Mouse (Mus musculus) lung, embryonic 14.5 days (tissue): ENCODE measurements around the gene Ebna1bp2. TPM values are rescaled to one million over a fixed set of nuclear protein-coding genes. Genes with fewer than 3 reads are reported as not detected.

ENCODE experiments used
- ATAC-seq: fragments of 200-750 bp; cut with Nextera tagmentation; 2 replicates; pipeline ENCODE4 v1.8.0; 2017; ENCODE audit warnings: mild to moderate bottlenecking, moderate TSS enrichment, moderate library complexity; ENCODE audit not compliant: insufficient read depth
- DNase-seq: peaks from one replicate; pipeline ENCODE4 v3.0.0-alpha.2; 2015
- H3K27ac ChIP-seq: fragments of 300-500 bp; sonication (generic); 2 replicates; pipeline ENCODE4 v1.5.1; 2014; ENCODE audit warnings: low read depth, mild to moderate bottlenecking, moderate library complexity
- H3K27me3 ChIP-seq: fragments of 300-500 bp; sonication (generic); 2 replicates; pipeline ENCODE4 v1.6.1; 2014; ENCODE audit warnings: low read length, control low read depth; ENCODE audit not compliant: insufficient read depth
- H3K36me3 ChIP-seq: fragments of 300-500 bp; sonication (generic); 2 replicates; pipeline ENCODE4 v1.6.1; 2014; ENCODE audit warnings: control low read depth; ENCODE audit not compliant: insufficient read depth
- H3K4me1 ChIP-seq: fragments of 300-500 bp; sonication (generic); 2 replicates; pipeline ENCODE4 v1.6.1; 2014; ENCODE audit warnings: antibody characterized with exemption, control low read depth; ENCODE audit not compliant: insufficient read depth
- H3K4me2 ChIP-seq: fragments of 300-500 bp; sonication (generic); 2 replicates; pipeline ENCODE4 v1.6.1; 2014; ENCODE audit warnings: mild to moderate bottlenecking
- H3K4me3 ChIP-seq: fragments of 300-500 bp; sonication (generic); 2 replicates; pipeline ENCODE4 v1.5.1; 2014; ENCODE audit warnings: low read depth, low read length
- H3K9ac ChIP-seq: fragments of 300-500 bp; sonication (generic); 2 replicates; pipeline ENCODE4 v1.6.1; 2014
- H3K9me3 ChIP-seq: fragments of 300-500 bp; sonication (generic); 2 replicates; pipeline ENCODE4 v1.6.1; 2016; ENCODE audit warnings: low read depth, low read length, control low read depth
- CTCF ChIP-seq: IDR thresholded peaks from 2 replicates; pipeline ENCODE4 v1.5.1; 2016; ENCODE audit warnings: antibody characterized with exemption, low read depth
- WGBS: fragments of 180-500 bp; shearing (Covaris S2); extraction: QIAGEN DNeasy Blood & Tissue Kit; methylation state at CpG from one replicate; pipeline ENCODE4 v1.1.7; 2014; 5-methylcytosine and 5-hydroxymethylcytosine counted together
- polyA plus RNA-seq: library from polyadenylated mRNA; unstranded; fragments of >200 nt; fragmentation: Nextera tagmentation; extraction: Ambion mirVana; gene quantifications from 2 replicates; pipeline ENCODE4 v1.2.1, GENCODE M21; 2014

Ebna1bp2 gene
- polyA plus RNA-seq, 1 experiment from 2014 or later = 161 TPM

DNA sequence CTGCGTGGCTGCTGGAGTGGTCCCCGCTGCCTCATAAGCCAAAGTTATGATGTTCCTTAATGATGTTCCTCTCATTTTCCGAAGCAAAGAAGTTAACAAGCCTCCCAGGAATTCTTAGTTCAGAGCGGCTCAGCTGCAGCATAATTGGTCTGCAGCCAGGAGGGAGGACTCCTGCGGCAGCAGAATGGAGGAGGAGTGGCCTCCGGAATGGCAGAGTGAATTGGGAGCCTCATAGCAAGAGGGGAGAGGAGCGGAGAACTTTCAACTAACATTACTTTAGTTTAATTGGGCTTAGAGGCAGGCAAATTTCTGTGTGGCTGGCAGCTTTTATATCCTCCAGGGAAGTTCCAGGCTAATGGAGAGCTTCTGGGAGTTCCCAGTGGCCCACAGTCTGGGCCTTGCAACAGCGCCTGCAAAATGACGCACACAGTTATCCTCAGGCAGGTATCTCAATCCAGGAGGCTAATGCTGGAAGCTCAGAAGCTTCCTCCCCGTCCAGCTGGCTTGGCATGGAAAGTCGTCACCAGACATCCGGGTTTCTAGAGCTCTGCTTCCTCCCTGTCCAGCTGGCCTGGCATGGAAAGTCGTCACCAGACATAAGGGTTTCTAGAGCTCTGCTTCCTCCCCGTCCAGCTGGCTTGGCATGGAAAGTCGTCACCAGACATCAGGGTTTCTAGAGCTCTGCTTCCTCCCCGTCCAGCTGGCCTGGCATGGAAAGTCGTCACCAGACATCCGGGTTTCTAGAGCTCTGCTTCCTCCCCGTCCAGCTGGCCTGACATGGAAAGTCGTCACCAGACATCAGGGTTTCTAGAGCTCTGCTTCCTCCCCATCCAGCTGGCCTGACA is 22.0 kb downstream of the Ebna1bp2 start:
- no peak for TF ChIP-seq CTCF
- no peak overlapping the region for H3K4me3 ChIP-seq
- no peaks in the 10 kb centered on the region for H3K36me3 ChIP-seq
- ATAC-seq = no peak
- 37% methylated on average over 20 of the region's 20 CpGs for WGBS
- H3K27ac ChIP-seq = no peak overlapping the region
- DNase-seq = peak; percentile 68
- no peaks in the 10 kb centered on the region for H3K9me3 ChIP-seq
- no peak overlapping the region for H3K4me2 ChIP-seq
- H3K9ac ChIP-seq = no peak overlapping the region
- no peaks in the 10 kb centered on the region for H3K27me3 ChIP-seq
- H3K4me1 ChIP-seq = no peaks in the 10 kb centered on the region

DNA sequence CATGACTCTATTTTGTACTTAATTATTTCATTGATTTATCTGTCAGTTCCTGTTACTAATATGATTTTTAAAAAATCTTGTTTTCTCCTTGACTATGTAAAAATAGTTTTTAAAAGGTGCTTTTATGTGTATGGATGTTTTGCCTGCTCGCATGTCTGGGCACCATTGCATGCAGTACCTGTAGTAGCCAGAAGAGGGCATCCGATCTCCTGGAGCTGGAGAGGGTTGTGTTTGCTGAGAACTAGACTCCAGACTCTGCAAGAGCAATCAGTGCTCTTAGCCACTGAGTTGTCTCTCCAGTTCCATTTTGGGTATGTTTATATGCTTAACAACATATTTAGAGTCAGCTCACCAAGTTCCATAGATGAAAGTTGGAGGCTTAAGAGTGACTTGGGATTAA is 24.6 kb downstream of the Ebna1bp2 start:
- WGBS = 7% methylated on average over 2 of the region's 2 CpGs
- no peak for ATAC-seq
- Histone ChIP-seq H3K4me2 (no peak overlapping the region), H3K27me3 (no peaks in the 10 kb centered on the region), H3K4me1 (no peaks in the 10 kb centered on the region), H3K9ac (no peak overlapping the region), H3K4me3 (no peak overlapping the region), H3K27ac (no peak overlapping the region), H3K9me3 (no peaks in the 10 kb centered on the region), H3K36me3 (no peaks in the 10 kb centered on the region)
- peak; percentile 88 for TF ChIP-seq CTCF
- DNase-seq = peak; percentile 79

DNA sequence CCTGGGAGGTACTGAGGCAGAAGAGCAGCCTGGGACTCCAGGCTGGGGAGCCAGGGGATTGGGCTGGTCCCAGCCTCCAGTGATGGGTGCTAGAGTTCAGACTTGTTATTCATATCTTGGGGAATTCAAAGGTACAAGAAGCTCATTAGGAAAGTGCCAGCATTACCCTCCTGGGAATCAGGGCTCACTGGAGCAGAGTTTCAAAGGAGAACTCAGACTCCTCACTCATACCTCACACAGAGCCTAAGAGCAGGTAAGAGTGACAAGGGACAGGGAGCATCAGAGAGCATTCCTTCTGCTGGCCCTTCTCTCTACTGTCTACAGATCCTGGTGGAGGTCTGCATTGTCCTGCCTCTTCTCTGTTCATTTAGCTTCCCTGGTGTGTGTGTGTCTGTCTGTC is 38.1 kb downstream of the Ebna1bp2 start, which contains the start of gene Olfr62:
Olfr62 (plus strand) TSS at position 301 of the 400 bp plus-strand sequence.
- Histone ChIP-seq H3K36me3 (no peaks in the 10 kb centered on the region), H3K9me3 (no peaks in the 10 kb centered on the region), H3K4me1 (no peaks in the 10 kb centered on the region), H3K27ac (no peak within 1 kb of the TSS), H3K27me3 (no peaks in the 10 kb centered on the region), H3K9ac (no peak within 1 kb of the TSS), H3K4me2 (no peak within 1 kb of the TSS), H3K4me3 (no peak within 1 kb of the TSS)
- TF ChIP-seq CTCF = no peak
- no peak for ATAC-seq
- DNase-seq = no peak

Other genes starting within 250 kb of the Ebna1bp2 start
- gene Szt2, start 211.5 kb upstream of the Ebna1bp2 start, polyA plus RNA-seq = 11.1 and 11.7 TPM in 2 replicates
- 94.1 and 96.4 TPM in 2 replicates for gene Med8, start 211.5 kb upstream of the Ebna1bp2 start, polyA plus RNA-seq
- gene Elovl1, start 192.7 kb upstream of the Ebna1bp2 start, polyA plus RNA-seq = 96.5 and 97.8 TPM in 2 replicates
- 324 and 332 TPM in 2 replicates for gene Cdc20, start 183.4 kb upstream of the Ebna1bp2 start, polyA plus RNA-seq
- 1.3 and 1.8 TPM in 2 replicates for gene Mpl, start 163.3 kb upstream of the Ebna1bp2 start, polyA plus RNA-seq
- gene Tie1, start 130.7 kb upstream of the Ebna1bp2 start, polyA plus RNA-seq = 52.7 and 54.2 TPM in 2 replicates
- gene 2610528J11Rik, start 93.8 kb upstream of the Ebna1bp2 start, polyA plus RNA-seq = 9.0 and 10.3 TPM in 2 replicates
- 3.3 and 3.6 TPM in 2 replicates for gene Tmem125, start 76.8 kb upstream of the Ebna1bp2 start, polyA plus RNA-seq
- gene Cfap57, start within 50 bp of the Ebna1bp2 start, polyA plus RNA-seq = 0.12 and 0.22 TPM in 2 replicates
- gene Olfr62, start 38.2 kb downstream of the Ebna1bp2 start, polyA plus RNA-seq = not detected in 2 replicates
- 0.74 and 0.99 TPM in 2 replicates for gene Olfr1342, start 72.0 kb downstream of the Ebna1bp2 start, polyA plus RNA-seq
- gene Olfr1341, start 82.7 kb downstream of the Ebna1bp2 start, polyA plus RNA-seq = not detected in 2 replicates
- not detected in 2 replicates for gene Olfr1340, start 99.3 kb downstream of the Ebna1bp2 start, polyA plus RNA-seq
- gene Olfr1339, start 111.4 kb downstream of the Ebna1bp2 start, polyA plus RNA-seq = not detected in 2 replicates
- not detected in 2 replicates for gene Olfr1338, start 137.9 kb downstream of the Ebna1bp2 start, polyA plus RNA-seq
- gene Olfr1337, start 161.8 kb downstream of the Ebna1bp2 start, polyA plus RNA-seq = not detected in 2 replicates
- gene Olfr1335, start 189.1 kb downstream of the Ebna1bp2 start, polyA plus RNA-seq = not detected in 2 replicates
- gene Olfr1333, start 215.5 kb downstream of the Ebna1bp2 start, polyA plus RNA-seq = not detected in 2 replicates
- gene Olfr1331, start 243.8 kb downstream of the Ebna1bp2 start, polyA plus RNA-seq = not detected in 2 replicates